Mouse (Mus musculus): ENCODE data around the gene Ccnd1. TPM values are rescaled to one million over a fixed set of nuclear protein-coding genes. Genes with fewer than 3 reads are reported as not detected.
A peak's percentile ranks its signal among the peaks of the same experiment; 100 is the strongest.
"Not testable (repeated sequence)": the region's sequence is repeated elsewhere in the genome, so short reads cannot be mapped to it uniquely, and the experiment has no call there.

Gene Ccnd1
- polyA plus RNA-seq, 1 experiment from 2014 or later = 100 TPM

DNA sequence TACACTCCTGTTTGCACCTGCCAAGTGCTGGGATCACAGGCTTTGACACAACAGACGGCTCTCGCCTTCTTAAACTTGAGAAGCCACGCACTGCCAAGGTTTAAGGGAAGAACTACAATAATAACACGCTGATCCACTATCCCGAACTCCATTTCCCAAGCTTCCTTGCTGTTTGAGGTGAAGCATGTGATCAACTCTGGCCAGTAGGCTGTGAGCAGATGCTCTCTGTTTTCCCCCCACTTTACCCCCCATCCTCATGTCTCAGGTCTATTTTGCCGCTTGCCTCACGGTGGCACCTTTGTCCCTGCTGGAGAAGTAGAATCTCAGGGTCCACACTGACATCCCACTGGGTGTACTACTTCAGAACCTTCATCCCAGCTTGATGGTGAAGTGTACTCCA is 31.0 kb downstream of the Ccnd1 start:
- no peak for ATAC-seq (replicated peaks; ENCODE audit: insufficient number of reproducible peaks, low FRiP score, low TSS enrichment)
- Histone ChIP-seq H3K27ac (ENCODE audit: low read depth, low read length) (no peak overlapping the region), H3K9me3 (replicated peaks; ENCODE audit: control insufficient read depth, low read length) (0 out of 2 replicates have a peak, but pooled peaks cover 2% of the 10 kb centered on the region), H3K36me3 (ENCODE audit: control insufficient read depth, insufficient read depth, low read length) (no peaks in the 10 kb centered on the region), H3K4me1 (ENCODE audit: control insufficient read depth, insufficient read depth, low read length) (0 out of 2 replicates have a peak, but pooled peaks cover 3% of the 10 kb centered on the region), H3K4me3 (ENCODE audit: low read depth, low read length) (no peak overlapping the region), H3K4me2 (no peak overlapping the region; the same call in 1 of the 2 replicates), H3K27me3 (ENCODE audit: control insufficient read depth, insufficient read depth, low read length) (no peaks in the 10 kb centered on the region; the same call in 1 of the 2 replicates), H3K9ac (ENCODE audit: low read depth, low read length) (no peak overlapping the region)
- 29% methylated on average over 7 of the region's 7 CpGs for WGBS (ENCODE audit: insufficient replicate concordance)

DNA sequence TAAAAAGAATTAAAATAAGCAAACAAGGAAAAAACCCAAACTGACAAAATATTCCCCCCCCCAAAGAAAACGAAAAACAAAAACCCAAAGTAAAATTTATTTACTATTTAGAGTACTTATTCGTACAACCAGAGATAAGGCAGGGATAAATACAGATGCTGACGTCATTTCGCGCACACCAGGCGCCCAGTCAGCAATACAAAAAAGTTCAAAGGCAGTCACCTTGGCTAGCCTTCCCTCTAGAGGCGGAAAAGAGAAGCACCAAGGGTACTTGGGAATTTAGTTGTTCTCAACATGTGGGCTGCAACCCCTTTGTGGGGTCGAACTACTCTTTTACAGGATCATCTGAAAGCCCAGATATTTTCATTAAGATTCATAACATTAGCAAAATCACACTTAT is 31.9 kb downstream of the Ccnd1 start:
- WGBS (ENCODE audit: insufficient replicate concordance) = 9% methylated on average over 8 of the region's 8 CpGs
- Histone ChIP-seq H3K4me3 (ENCODE audit: low read depth, low read length) (no peak overlapping the region), H3K9ac (ENCODE audit: low read depth, low read length) (no peak overlapping the region), H3K27me3 (ENCODE audit: control insufficient read depth, insufficient read depth, low read length) (no peaks in the 10 kb centered on the region; the same call in 1 of the 2 replicates), H3K4me2 (0 out of 2 replicates have a peak overlapping the region, but pooled peaks have one; percentile 61), H3K27ac (ENCODE audit: low read depth, low read length) (no peak overlapping the region), H3K36me3 (ENCODE audit: control insufficient read depth, insufficient read depth, low read length) (no peaks in the 10 kb centered on the region), H3K9me3 (replicated peaks; ENCODE audit: control insufficient read depth, low read length) (0 out of 2 replicates have a peak, but pooled peaks cover 2% of the 10 kb centered on the region), H3K4me1 (ENCODE audit: control insufficient read depth, insufficient read depth, low read length) (0 out of 2 replicates have a peak, but pooled peaks cover 3% of the 10 kb centered on the region)
- ATAC-seq (replicated peaks; ENCODE audit: insufficient number of reproducible peaks, low FRiP score, low TSS enrichment) = no peak

DNA sequence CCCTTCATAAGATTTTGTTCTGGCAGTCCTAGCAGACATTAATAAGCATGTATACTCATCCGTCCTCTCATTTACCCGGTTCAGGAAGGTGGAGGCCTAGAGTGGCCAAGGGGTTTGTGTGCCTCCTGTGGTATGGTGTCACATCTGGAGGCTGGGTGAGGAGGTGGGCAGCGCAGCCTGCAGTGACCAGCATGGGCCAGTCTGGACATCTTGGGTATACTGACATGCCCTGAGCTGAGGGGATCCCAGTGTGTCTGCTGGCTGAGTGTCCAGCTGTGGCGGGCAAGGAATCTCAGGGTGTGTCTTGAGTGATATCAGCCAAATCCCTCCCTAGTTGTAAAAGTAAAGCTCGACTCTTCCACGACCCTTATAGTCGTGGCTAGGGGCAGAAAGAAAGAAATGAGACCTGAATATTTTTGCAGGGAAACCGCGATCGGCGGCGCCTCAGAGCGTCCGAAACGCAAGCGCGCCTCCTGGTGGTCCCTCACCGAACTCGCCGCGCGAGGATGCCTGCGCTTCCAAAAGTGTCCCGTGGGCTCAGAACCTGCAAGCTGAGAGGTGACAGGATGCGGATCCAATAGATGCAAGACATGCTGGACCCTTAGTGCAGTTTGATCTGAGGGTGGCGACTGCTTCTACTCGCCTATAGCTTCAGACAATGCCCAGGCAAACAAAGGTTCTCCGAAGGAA is 32.9 kb downstream of the Ccnd1 start:
- ATAC-seq (replicated peaks; ENCODE audit: insufficient number of reproducible peaks, low FRiP score, low TSS enrichment) = no peak; the same call in 1 of the 2 replicates
- H3K36me3 ChIP-seq (ENCODE audit: control insufficient read depth, insufficient read depth, low read length) = no peaks in the 10 kb centered on the region
- H3K4me1 ChIP-seq (ENCODE audit: control insufficient read depth, insufficient read depth, low read length) = 0 out of 2 replicates have a peak, but pooled peaks cover 3% of the 10 kb centered on the region
- no peak overlapping the region for H3K27ac ChIP-seq (ENCODE audit: low read depth, low read length)
- H3K9ac ChIP-seq (ENCODE audit: low read depth, low read length) = peak overlapping the region; percentile 43; the same call in 1 of the 2 replicates
- peaks cover 3% of the 10 kb centered on the region; the same call in 1 of the 2 replicates for H3K27me3 ChIP-seq (ENCODE audit: control insufficient read depth, insufficient read depth, low read length)
- peak overlapping the region; percentile 61 for H3K4me2 ChIP-seq
- 10% methylated on average over 28 of the region's 28 CpGs for WGBS (ENCODE audit: insufficient replicate concordance)
- 0 out of 2 replicates have a peak, but pooled peaks cover 2% of the 10 kb centered on the region for H3K9me3 ChIP-seq (replicated peaks; ENCODE audit: control insufficient read depth, low read length)
- 0 out of 2 replicates have a peak overlapping the region, but pooled peaks have one; percentile 22 for H3K4me3 ChIP-seq (ENCODE audit: low read depth, low read length)

DNA sequence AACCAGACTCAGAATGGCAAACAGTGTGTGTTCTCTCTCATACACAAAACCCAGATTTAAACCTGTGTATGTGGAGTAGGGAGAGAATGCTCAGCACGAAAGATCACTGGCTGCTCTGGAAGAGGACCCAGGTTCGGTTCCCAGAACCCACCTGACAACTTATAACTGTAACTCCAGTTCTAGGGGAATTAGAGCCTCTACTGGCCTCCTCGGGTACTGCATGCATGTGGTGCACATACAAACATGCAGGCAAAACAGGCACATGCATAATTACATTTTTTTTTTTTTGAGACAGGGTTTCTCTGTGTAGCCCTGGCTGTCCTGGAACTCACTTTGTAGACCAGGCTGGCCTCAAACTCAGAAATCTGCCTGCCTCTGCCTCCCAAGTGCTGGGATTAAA is 34.2 kb downstream of the Ccnd1 start:
- H3K27ac ChIP-seq (ENCODE audit: low read depth, low read length) = not testable (repeated sequence)

GRCm38 (mm10) chr7:144898506-144898905 is 41.2 kb downstream of the Ccnd1 start:
- Histone ChIP-seq H3K4me3 (ENCODE audit: low read depth, low read length) (no peak overlapping the region), H3K27me3 (ENCODE audit: control insufficient read depth, insufficient read depth, low read length) (peaks cover 63% of the 10 kb centered on the region), H3K4me2 (no peak overlapping the region), H3K4me1 (ENCODE audit: control insufficient read depth, insufficient read depth, low read length) (peaks cover 17% of the 10 kb centered on the region), H3K9me3 (replicated peaks; ENCODE audit: control insufficient read depth, low read length) (no peaks in the 10 kb centered on the region), H3K9ac (ENCODE audit: low read depth, low read length) (no peak overlapping the region), H3K27ac (ENCODE audit: low read depth, low read length) (no peak overlapping the region), H3K36me3 (ENCODE audit: control insufficient read depth, insufficient read depth, low read length) (no peaks in the 10 kb centered on the region)
- no peak for ATAC-seq (replicated peaks; ENCODE audit: insufficient number of reproducible peaks, low FRiP score, low TSS enrichment)
- WGBS (ENCODE audit: insufficient replicate concordance) = 49% methylated on average over 6 of the region's 6 CpGs

More for the DNA sequence above, 34.2 kb downstream of the Ccnd1 start:
- not testable (repeated sequence) for ATAC-seq (replicated peaks; ENCODE audit: insufficient number of reproducible peaks, low FRiP score, low TSS enrichment); H3K4me2 ChIP-seq; H3K27me3 ChIP-seq (ENCODE audit: control insufficient read depth, insufficient read depth, low read length); H3K4me3 ChIP-seq (ENCODE audit: low read depth, low read length); H3K4me1 ChIP-seq (ENCODE audit: control insufficient read depth, insufficient read depth, low read length); H3K36me3 ChIP-seq (ENCODE audit: control insufficient read depth, insufficient read depth, low read length); H3K9me3 ChIP-seq (replicated peaks; ENCODE audit: control insufficient read depth, low read length); H3K9ac ChIP-seq (ENCODE audit: low read depth, low read length)
- 84% methylated on average over 3 of the region's 3 CpGs for WGBS (ENCODE audit: insufficient replicate concordance)

DNA sequence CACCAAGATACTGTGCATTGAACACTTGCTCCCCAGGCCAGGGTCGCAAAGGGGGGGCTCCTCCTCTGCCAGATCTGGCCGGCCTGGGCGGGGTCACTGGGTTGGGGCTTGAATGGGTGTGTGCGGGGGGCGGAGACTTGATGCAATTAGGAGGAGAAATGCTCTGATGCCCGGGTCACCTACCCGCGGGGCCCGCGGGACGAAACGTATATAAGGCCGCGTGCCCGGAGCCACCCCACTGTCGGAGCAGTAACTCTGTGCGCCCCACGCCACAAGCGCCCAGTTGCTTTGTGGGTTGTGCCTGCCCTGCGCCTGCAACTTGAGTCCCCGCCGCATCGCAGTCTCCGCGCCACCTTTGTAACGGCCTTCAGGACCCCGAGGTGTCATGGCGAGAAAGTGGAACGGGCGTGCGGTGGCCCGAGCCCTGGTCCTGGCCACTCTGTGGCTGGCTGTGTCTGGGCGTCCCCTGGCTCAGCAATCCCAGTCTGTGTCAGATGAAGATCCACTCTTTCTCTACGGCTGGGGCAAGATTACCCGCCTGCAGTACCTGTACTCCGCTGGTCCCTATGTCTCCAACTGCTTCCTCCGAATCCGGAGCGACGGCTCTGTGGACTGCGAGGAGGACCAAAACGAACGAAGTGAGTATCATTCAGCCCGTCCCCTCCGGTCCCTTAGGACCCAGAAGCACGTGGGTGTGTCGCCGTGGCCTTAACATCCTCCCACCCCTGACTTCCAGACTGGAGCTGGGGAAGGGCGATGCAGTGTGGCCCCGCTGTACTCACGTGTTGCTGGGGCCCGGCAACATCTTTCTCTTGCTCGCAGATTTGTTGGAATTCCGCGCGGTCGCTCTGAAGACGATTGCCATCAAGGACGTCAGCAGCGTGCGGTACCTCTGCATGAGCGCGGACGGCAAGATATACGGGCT is 43.2 kb downstream of the Ccnd1 start, which contains the start of gene Fgf15:
Gene Fgf15 (plus strand): TSS at position 238 of the 925 bp plus-strand sequence.
- Histone ChIP-seq H3K4me1 (ENCODE audit: control insufficient read depth, insufficient read depth, low read length) (peaks cover 17% of the 10 kb centered on the region), H3K4me3 (ENCODE audit: low read depth, low read length) (peak within 1 kb of the TSS; percentile 49), H3K36me3 (ENCODE audit: control insufficient read depth, insufficient read depth, low read length) (no peaks in the 10 kb centered on the region), H3K27ac (ENCODE audit: low read depth, low read length) (no peak within 1 kb of the TSS), H3K9ac (ENCODE audit: low read depth, low read length) (peak within 1 kb of the TSS; percentile 40; the same call in 1 of the 2 replicates), H3K27me3 (ENCODE audit: control insufficient read depth, insufficient read depth, low read length) (peaks cover 59% of the 10 kb centered on the region), H3K9me3 (replicated peaks; ENCODE audit: control insufficient read depth, low read length) (no peaks in the 10 kb centered on the region), H3K4me2 (peak within 1 kb of the TSS; percentile 92)
- WGBS (ENCODE audit: insufficient replicate concordance) = under 1% methylated on average over 65 of the region's 65 CpGs
- ATAC-seq (replicated peaks; ENCODE audit: insufficient number of reproducible peaks, low FRiP score, low TSS enrichment) = 0 out of 2 replicates have a peak, but pooled peaks have one; percentile 20

- H3K4me3 ChIP-seq (ENCODE audit: low read depth, low read length) = peak overlapping the region; percentile 49
- peaks cover 59% of the 10 kb centered on the region for H3K27me3 ChIP-seq (ENCODE audit: control insufficient read depth, insufficient read depth, low read length)
- peak; percentile 71; the same call in 1 of the 2 replicates for ATAC-seq (replicated peaks; ENCODE audit: insufficient number of reproducible peaks, low FRiP score, low TSS enrichment)
- no peaks in the 10 kb centered on the region for H3K36me3 ChIP-seq (ENCODE audit: control insufficient read depth, insufficient read depth, low read length)
- under 1% methylated on average over 37 of the region's 37 CpGs for WGBS (ENCODE audit: insufficient replicate concordance)
- peaks cover 17% of the 10 kb centered on the region for H3K4me1 ChIP-seq (ENCODE audit: control insufficient read depth, insufficient read depth, low read length)
- H3K27ac ChIP-seq (ENCODE audit: low read depth, low read length) = no peak overlapping the region
- H3K9me3 ChIP-seq (replicated peaks; ENCODE audit: control insufficient read depth, low read length) = no peaks in the 10 kb centered on the region
- peak overlapping the region; percentile 92 for H3K4me2 ChIP-seq
- H3K9ac ChIP-seq (ENCODE audit: low read depth, low read length) = peak overlapping the region; percentile 40; the same call in 1 of the 2 replicates
Measured at GRCm38 (mm10) chr7:144895305-144896111, 44.2 kb downstream of the Ccnd1 start.

Measured in heart, embryonic 11.5 days (tissue).